Mouse (Mus musculus) neural tube, embryonic 15.5 days (tissue): Measurements from ENCODE around the gene Ago1. TPM values are rescaled to one million over a fixed set of nuclear protein-coding genes. Genes with fewer than 3 reads are reported as not detected.

Experiments
- ATAC-seq: fragments of 200-750 bp; cut with Nextera tagmentation; 2 replicates; pipeline ENCODE4 v1.8.0; 2017; ENCODE audit warnings: mild to moderate bottlenecking, moderate TSS enrichment, moderate library complexity; ENCODE audit not compliant: low FRiP score
- H3K27ac ChIP-seq: fragments of 300-500 bp; sonication (generic); replicated peaks from 2 replicates; pipeline ENCODE4 v1.5.1; 2015; ENCODE audit warnings: mild to moderate bottlenecking, inconsistent platforms
- H3K27me3 ChIP-seq: fragments of 300-500 bp; sonication (generic); replicated peaks from 2 replicates; pipeline ENCODE4 v1.6.1; 2015; ENCODE audit warnings: inconsistent platforms
- H3K36me3 ChIP-seq: fragments of 300-500 bp; sonication (generic); 2 replicates; pipeline ENCODE4 v1.6.1; 2015; ENCODE audit warnings: inconsistent platforms
- H3K4me1 ChIP-seq: fragments of 300-500 bp; sonication (generic); 2 replicates; pipeline ENCODE4 v1.6.1; 2015; ENCODE audit warnings: inconsistent platforms
- H3K4me2 ChIP-seq: fragments of 300-500 bp; sonication (generic); 2 replicates; pipeline ENCODE4 v1.6.1; 2015; ENCODE audit warnings: inconsistent platforms, mild to moderate bottlenecking, moderate library complexity
- H3K4me3 ChIP-seq: fragments of 300-500 bp; sonication (generic); replicated peaks from 2 replicates; pipeline ENCODE4 v1.5.1; 2015; ENCODE audit warnings: mild to moderate bottlenecking, inconsistent platforms
- H3K9ac ChIP-seq: fragments of 300-500 bp; sonication (generic); replicated peaks from 2 replicates; pipeline ENCODE4 v1.6.1; 2015; ENCODE audit warnings: mild to moderate bottlenecking, inconsistent platforms
- H3K9me3 ChIP-seq: fragments of 300-500 bp; sonication (generic); replicated peaks from 2 replicates; pipeline ENCODE4 v1.6.1; 2016; ENCODE audit warnings: inconsistent platforms
- WGBS: fragments of 180-500 bp; shearing (Covaris S2); methylation state at CpG from one replicate; pipeline ENCODE4 v1.1.7; 2015; ENCODE audit warnings: mixed read lengths; 5-methylcytosine and 5-hydroxymethylcytosine counted together
- polyA plus RNA-seq: library from polyadenylated mRNA; unstranded; fragments of >200 nt; fragmentation: Nextera tagmentation; extraction: Ambion mirVana; gene quantifications from 2 replicates; pipeline ENCODE4 v1.2.1, GENCODE M21; 2015

Ago1 gene
- polyA plus RNA-seq, 1 experiment from 2014 or later = 7.5 TPM

GRCm38 (mm10) chr4:126468925-126469324, 542 bp upstream of the Ago1 start:
- Histone ChIP-seq H3K36me3 (no peaks in the 10 kb centered on the region), H3K9ac (0 out of 2 replicates have a peak overlapping the region, but pooled peaks have one; percentile 28), H3K4me1 (peaks cover 39% of the 10 kb centered on the region), H3K9me3 (no peaks in the 10 kb centered on the region), H3K4me3 (peak overlapping the region; percentile 96), H3K4me2 (peak overlapping the region; percentile 71), H3K27ac (peak overlapping the region; percentile 96), H3K27me3 (no peaks in the 10 kb centered on the region)
- ATAC-seq = no peak
- 4% methylated on average over 8 of the region's 8 CpGs for WGBS

- Histone ChIP-seq H3K27me3 (no peaks in the 10 kb centered on the region), H3K36me3 (no peaks in the 10 kb centered on the region), H3K27ac (peak overlapping the region; percentile 96), H3K4me1 (peaks cover 45% of the 10 kb centered on the region), H3K4me2 (peak overlapping the region; percentile 71), H3K4me3 (peak overlapping the region; percentile 96), H3K9me3 (no peaks in the 10 kb centered on the region), H3K9ac (peak overlapping the region; percentile 98)
- under 1% methylated on average over 25 of the region's 25 CpGs for WGBS
- peak; percentile 63 for ATAC-seq
Observed at GRCm38 (mm10) chr4:126467721-126468284, 580 bp downstream of the Ago1 start.

- Histone ChIP-seq H3K27me3 (no peaks in the 10 kb centered on the region), H3K36me3 (no peaks in the 10 kb centered on the region), H3K4me3 (peak overlapping the region; percentile 96), H3K4me2 (peak overlapping the region; percentile 71), H3K9me3 (no peaks in the 10 kb centered on the region), H3K9ac (peak overlapping the region; percentile 14; the same call in 1 of the 2 replicates), H3K4me1 (peaks cover 48% of the 10 kb centered on the region), H3K27ac (peak overlapping the region; percentile 96)
- ATAC-seq = no peak
- 8% methylated on average over 8 of the region's 8 CpGs for WGBS
Observed at GRCm38 (mm10) chr4:126466251-126466750, 2.1 kb downstream of the Ago1 start.

GRCm38 (mm10) chr4:126465843-126466242, 2.5 kb downstream of the Ago1 start:
- Histone ChIP-seq H3K27ac (peak overlapping the region; percentile 96), H3K4me2 (peak overlapping the region; percentile 71), H3K9me3 (no peaks in the 10 kb centered on the region), H3K36me3 (peaks cover 1% of the 10 kb centered on the region; the same call in 1 of the 2 replicates), H3K4me3 (peak overlapping the region; percentile 96), H3K4me1 (peaks cover 48% of the 10 kb centered on the region), H3K9ac (peak overlapping the region; percentile 14; the same call in 1 of the 2 replicates), H3K27me3 (no peaks in the 10 kb centered on the region)
- WGBS = 6% methylated on average over 8 of the region's 8 CpGs
- no peak for ATAC-seq

GRCm38 (mm10) chr4:126464892-126465235, 3.5 kb downstream of the Ago1 start:
- WGBS = 4% methylated on average over 2 of the region's 2 CpGs

GRCm38 (mm10) chr4:126464189-126464891, 4.0 kb downstream of the Ago1 start:
- Histone ChIP-seq H3K9ac (no peak overlapping the region), H3K36me3 (peaks cover 16% of the 10 kb centered on the region), H3K27me3 (no peaks in the 10 kb centered on the region), H3K4me2 (peak overlapping the region; percentile 71), H3K4me1 (peaks cover 48% of the 10 kb centered on the region), H3K4me3 (no peak overlapping the region), H3K9me3 (no peaks in the 10 kb centered on the region), H3K27ac (peak overlapping the region; percentile 96; the same call in 1 of the 2 replicates)
- WGBS = 13% methylated on average over 4 of the region's 4 CpGs
- no peak for ATAC-seq

More at GRCm38 (mm10) chr4:126464892-126465235, 3.5 kb downstream of the Ago1 start:
- peak overlapping the region; percentile 71 for H3K4me2 ChIP-seq
- H3K9ac ChIP-seq = no peak overlapping the region
- H3K4me3 ChIP-seq = peak overlapping the region; percentile 96
- no peaks in the 10 kb centered on the region for H3K27me3 ChIP-seq
- peaks cover 48% of the 10 kb centered on the region for H3K4me1 ChIP-seq
- no peaks in the 10 kb centered on the region for H3K9me3 ChIP-seq
- H3K36me3 ChIP-seq = peaks cover 11% of the 10 kb centered on the region
- no peak for ATAC-seq
- H3K27ac ChIP-seq = peak overlapping the region; percentile 96; the same call in 1 of the 2 replicates

GRCm38 (mm10) chr4:126455441-126455840, 12.9 kb downstream of the Ago1 start:
- H3K36me3 ChIP-seq = peaks cover 94% of the 10 kb centered on the region
- 94% methylated on average over 7 of the region's 7 CpGs for WGBS
- H3K4me2 ChIP-seq = no peak overlapping the region

GRCm38 (mm10) chr4:126454547-126455254, 13.7 kb downstream of the Ago1 start:
- Histone ChIP-seq H3K4me1 (no peaks in the 10 kb centered on the region), H3K27me3 (no peaks in the 10 kb centered on the region), H3K36me3 (peaks cover 90% of the 10 kb centered on the region), H3K4me2 (no peak overlapping the region), H3K9ac (no peak overlapping the region), H3K9me3 (no peaks in the 10 kb centered on the region), H3K27ac (no peak overlapping the region), H3K4me3 (no peak overlapping the region)
- 94% methylated on average over 5 of the region's 5 CpGs for WGBS
- ATAC-seq = no peak

More at GRCm38 (mm10) chr4:126455441-126455840, 12.9 kb downstream of the Ago1 start:
- Histone ChIP-seq H3K27ac (no peak overlapping the region), H3K4me1 (no peaks in the 10 kb centered on the region), H3K9ac (no peak overlapping the region), H3K4me3 (no peak overlapping the region), H3K27me3 (no peaks in the 10 kb centered on the region), H3K9me3 (no peaks in the 10 kb centered on the region)
- ATAC-seq = no peak

- Histone ChIP-seq H3K9me3 (no peaks in the 10 kb centered on the region), H3K36me3 (peaks cover 87% of the 10 kb centered on the region), H3K4me1 (no peaks in the 10 kb centered on the region), H3K4me3 (no peak overlapping the region), H3K27ac (no peak overlapping the region), H3K4me2 (no peak overlapping the region), H3K27me3 (no peaks in the 10 kb centered on the region), H3K9ac (no peak overlapping the region)
- ATAC-seq = no peak
- WGBS = 78% methylated on average over 1 of the region's 1 CpGs
Observed at GRCm38 (mm10) chr4:126450268-126450667, 18.1 kb downstream of the Ago1 start.

- Histone ChIP-seq H3K4me3 (no peak overlapping the region), H3K36me3 (peaks cover 75% of the 10 kb centered on the region), H3K4me2 (no peak overlapping the region), H3K27me3 (no peaks in the 10 kb centered on the region), H3K9ac (no peak overlapping the region), H3K4me1 (no peaks in the 10 kb centered on the region), H3K27ac (no peak overlapping the region), H3K9me3 (no peaks in the 10 kb centered on the region)
- 90% methylated on average over 7 of the region's 7 CpGs for WGBS
- ATAC-seq = no peak
Observed at GRCm38 (mm10) chr4:126447126-126447525, 21.3 kb downstream of the Ago1 start.

GRCm38 (mm10) chr4:126444528-126444927, 23.9 kb downstream of the Ago1 start:
- Histone ChIP-seq H3K4me2 (no peak overlapping the region), H3K27ac (no peak overlapping the region), H3K4me1 (no peaks in the 10 kb centered on the region), H3K9me3 (no peaks in the 10 kb centered on the region), H3K4me3 (no peak overlapping the region), H3K9ac (no peak overlapping the region), H3K36me3 (peaks cover 80% of the 10 kb centered on the region), H3K27me3 (no peaks in the 10 kb centered on the region)
- no peak for ATAC-seq
- 82% methylated on average over 3 of the region's 3 CpGs for WGBS
